Mouse (Mus musculus) kidney, embryonic 14.5 days (tissue): ENCODE results near the gene Mpz. TPM values are rescaled to one million over a fixed set of nuclear protein-coding genes. Genes with fewer than 3 reads are reported as not detected.
"Not testable (repeated sequence)": the region's sequence is repeated elsewhere in the genome, so short reads cannot be mapped to it uniquely, and the experiment has no call there.

ENCODE experiments used
- ATAC-seq: fragments of 200-750 bp; cut with Nextera tagmentation; 2 replicates; pipeline ENCODE4 v1.8.0; 2017; ENCODE audit warnings: moderate number of reproducible peaks, mild to moderate bottlenecking, moderate TSS enrichment, moderate library complexity; ENCODE audit not compliant: low FRiP score, low TSS enrichment
- H3K27ac ChIP-seq: fragments of 300-500 bp; sonication (generic); 2 replicates; pipeline ENCODE4 v1.5.1; 2014; ENCODE audit warnings: low read depth, mild to moderate bottlenecking, low read length, moderate library complexity, mixed read lengths
- H3K27me3 ChIP-seq: fragments of 300-500 bp; sonication (generic); 2 replicates; pipeline ENCODE4 v1.6.1; 2014; ENCODE audit warnings: mild to moderate bottlenecking, low read length; ENCODE audit not compliant: control insufficient read depth, insufficient read depth
- H3K36me3 ChIP-seq: fragments of 300-500 bp; sonication (generic); 2 replicates; pipeline ENCODE4 v1.6.1; 2014; ENCODE audit warnings: low read length, mixed read lengths; ENCODE audit not compliant: control insufficient read depth, insufficient read depth
- H3K4me1 ChIP-seq: fragments of 300-500 bp; sonication (generic); 2 replicates; pipeline ENCODE4 v1.6.1; 2014; ENCODE audit warnings: low read length, mixed read lengths; ENCODE audit not compliant: control insufficient read depth, insufficient read depth
- H3K4me2 ChIP-seq: fragments of 300-500 bp; sonication (generic); replicated peaks from 2 replicates; pipeline ENCODE4 v1.6.1; 2014; ENCODE audit warnings: low read depth, mild to moderate bottlenecking, low read length
- H3K4me3 ChIP-seq: fragments of 300-500 bp; sonication (generic); 2 replicates; pipeline ENCODE4 v1.5.1; 2014; ENCODE audit warnings: mild to moderate bottlenecking, low read length
- H3K9ac ChIP-seq: fragments of 300-500 bp; sonication (generic); 2 replicates; pipeline ENCODE4 v1.6.1; 2014; ENCODE audit warnings: low read depth, mild to moderate bottlenecking, low read length, moderate library complexity
- H3K9me3 ChIP-seq: fragments of 300-500 bp; sonication (generic); 2 replicates; pipeline ENCODE4 v1.6.1; 2016; ENCODE audit warnings: low read length; ENCODE audit not compliant: control insufficient read depth
- WGBS: fragments of 180-500 bp; shearing (Covaris S2); extraction: QIAGEN DNeasy Blood & Tissue Kit; methylation state at CpG from one replicate; pipeline ENCODE4 v1.1.7; 2014; 5-methylcytosine and 5-hydroxymethylcytosine counted together
- polyA plus RNA-seq: library from polyadenylated mRNA; unstranded; fragments of >200 nt; fragmentation: Nextera tagmentation; extraction: Ambion mirVana; gene quantifications from 2 replicates; pipeline ENCODE4 v1.2.1, GENCODE M21; 2014

Mpz gene
- polyA plus RNA-seq, 1 experiment from 2014 or later, result not detected

GRCm38 (mm10) chr1:171120893-171121292 is 29.6 kb upstream of the Mpz start:
- WGBS, result 16% methylated on average over 3 of the region's 3 CpGs
- peak; percentile 62; the same call in 1 of the 2 replicates for ATAC-seq
- no peak overlapping the region for H3K4me3 ChIP-seq
- H3K4me1 ChIP-seq, result no peaks in the 10 kb centered on the region
- H3K4me2 ChIP-seq, result no peak overlapping the region
- H3K9ac ChIP-seq, result no peak overlapping the region
- H3K9me3 ChIP-seq, result no peaks in the 10 kb centered on the region
- no peak overlapping the region for H3K27ac ChIP-seq
- no peaks in the 10 kb centered on the region; the same call in 1 of the 2 replicates for H3K27me3 ChIP-seq
- H3K36me3 ChIP-seq, result no peaks in the 10 kb centered on the region

GRCm38 (mm10) chr1:171121839-171122238 is 28.7 kb upstream of the Mpz start:
- ATAC-seq, result no peak
- H3K4me3 ChIP-seq, result no peak overlapping the region
- H3K9ac ChIP-seq, result no peak overlapping the region
- no peaks in the 10 kb centered on the region for H3K36me3 ChIP-seq
- 47% methylated on average over 5 of the region's 5 CpGs for WGBS
- no peaks in the 10 kb centered on the region for H3K4me1 ChIP-seq
- H3K27me3 ChIP-seq, result no peaks in the 10 kb centered on the region
- H3K4me2 ChIP-seq, result no peak overlapping the region
- H3K27ac ChIP-seq, result no peak overlapping the region
- H3K9me3 ChIP-seq, result no peaks in the 10 kb centered on the region

GRCm38 (mm10) chr1:171122932-171123331 is 27.6 kb upstream of the Mpz start:
- H3K4me1 ChIP-seq, result no peaks in the 10 kb centered on the region
- no peak for ATAC-seq
- 37% methylated on average over 7 of the region's 7 CpGs for WGBS
- no peak overlapping the region for H3K4me3 ChIP-seq
- no peak overlapping the region for H3K27ac ChIP-seq
- no peak overlapping the region for H3K4me2 ChIP-seq
- no peaks in the 10 kb centered on the region for H3K9me3 ChIP-seq
- H3K9ac ChIP-seq, result no peak overlapping the region
- peaks cover 3% of the 10 kb centered on the region; the same call in 1 of the 2 replicates for H3K36me3 ChIP-seq
- no peaks in the 10 kb centered on the region for H3K27me3 ChIP-seq

- ATAC-seq, result no peak
- H3K36me3 ChIP-seq, result peaks cover 17% of the 10 kb centered on the region; the same call in 1 of the 2 replicates
- no peaks in the 10 kb centered on the region for H3K4me1 ChIP-seq
- H3K27me3 ChIP-seq, result no peaks in the 10 kb centered on the region
- no peak overlapping the region for H3K9ac ChIP-seq
- H3K4me2 ChIP-seq, result no peak overlapping the region
- no peaks in the 10 kb centered on the region for H3K9me3 ChIP-seq
- no peak overlapping the region for H3K27ac ChIP-seq
- H3K4me3 ChIP-seq, result no peak overlapping the region
- 89% methylated on average over 5 of the region's 5 CpGs for WGBS
These were observed 26.1 kb upstream of the Mpz start for GRCm38 (mm10) chr1:171124398-171124797.

- H3K27ac ChIP-seq, result no peak overlapping the region
- H3K4me2 ChIP-seq, result no peak overlapping the region
- H3K27me3 ChIP-seq, result no peaks in the 10 kb centered on the region
- H3K9me3 ChIP-seq, result no peaks in the 10 kb centered on the region
- no peak overlapping the region for H3K9ac ChIP-seq
- ATAC-seq, result peak; percentile 73; the same call in 1 of the 2 replicates
- H3K36me3 ChIP-seq, result peaks cover 51% of the 10 kb centered on the region
- 51% methylated on average over 7 of the region's 7 CpGs for WGBS
- no peaks in the 10 kb centered on the region for H3K4me1 ChIP-seq
- no peak overlapping the region for H3K4me3 ChIP-seq
These were observed 21.3 kb upstream of the Mpz start for GRCm38 (mm10) chr1:171129251-171129650.

- Histone ChIP-seq H3K9ac (no peak overlapping the region), H3K27me3 (no peaks in the 10 kb centered on the region), H3K9me3 (no peaks in the 10 kb centered on the region), H3K4me1 (no peaks in the 10 kb centered on the region), H3K36me3 (peaks cover 68% of the 10 kb centered on the region), H3K4me2 (no peak overlapping the region), H3K4me3 (no peak overlapping the region), H3K27ac (no peak overlapping the region)
- WGBS, result 89% methylated on average over 1 of the region's 1 CpGs
- ATAC-seq, result no peak
These were observed 19.5 kb upstream of the Mpz start for GRCm38 (mm10) chr1:171130971-171131370.

- Histone ChIP-seq H3K27ac (no peak overlapping the region), H3K9ac (no peak overlapping the region), H3K4me1 (no peaks in the 10 kb centered on the region), H3K27me3 (no peaks in the 10 kb centered on the region), H3K9me3 (no peaks in the 10 kb centered on the region), H3K4me2 (no peak overlapping the region), H3K4me3 (no peak overlapping the region), H3K36me3 (peaks cover 75% of the 10 kb centered on the region)
- no peak for ATAC-seq
- WGBS, result 98% methylated on average over 2 of the region's 2 CpGs
These were observed 14.9 kb upstream of the Mpz start for GRCm38 (mm10) chr1:171135600-171135999.

- H3K9ac ChIP-seq, H3K27ac ChIP-seq, H3K4me2 ChIP-seq, ATAC-seq, H3K27me3 ChIP-seq, H3K4me3 ChIP-seq, H3K4me1 ChIP-seq, H3K9me3 ChIP-seq: not testable (repeated sequence)
- 94% methylated on average over 8 of the region's 8 CpGs for WGBS
- peaks cover 81% of the 10 kb centered on the region for H3K36me3 ChIP-seq
These were observed 12.9 kb upstream of the Mpz start for GRCm38 (mm10) chr1:171137486-171138155.

GRCm38 (mm10) chr1:171142981-171143380 is 7.5 kb upstream of the Mpz start:
- not testable (repeated sequence) for H3K4me2 ChIP-seq, H3K27ac ChIP-seq, H3K27me3 ChIP-seq, H3K4me1 ChIP-seq, H3K9ac ChIP-seq, ATAC-seq, H3K4me3 ChIP-seq, H3K9me3 ChIP-seq
- peaks cover 50% of the 10 kb centered on the region for H3K36me3 ChIP-seq
- 86% methylated on average over 9 of the region's 11 CpGs for WGBS
